37 mouse cellular contexts compared by ENCODE assay signal in the genomic region with DNA sequence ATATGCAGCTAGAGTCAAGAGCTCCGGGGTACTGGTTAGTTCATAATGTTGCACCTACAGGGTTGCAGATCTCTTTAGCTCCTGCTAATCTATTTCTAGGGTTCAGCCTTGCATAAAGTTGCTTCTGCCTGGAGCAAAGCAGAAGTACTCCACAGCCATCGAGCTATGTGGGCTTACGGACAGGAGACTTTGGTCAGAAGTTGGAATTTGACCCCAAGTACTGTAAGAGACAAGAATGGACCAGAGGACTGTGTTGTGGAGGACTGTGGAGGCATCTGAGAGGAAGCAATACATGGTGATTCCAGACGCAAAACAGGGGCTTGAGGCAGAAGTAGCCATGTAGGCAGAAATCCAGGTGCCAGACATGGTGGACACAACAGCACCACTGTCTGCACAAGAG. TPM values are rescaled to one million over a fixed set of nuclear protein-coding genes. Genes with fewer than 3 reads are reported as not detected.
"Had no signal": no experiment of that assay in that cellular context is flagged by ENCODE, and none has a peak within 500 bp of the region (broad histone marks: within the 10 kb centered on the region; RNA-seq: fewer than 3 reads in every experiment).

No protein-coding gene starts in this region.

- ATAC-seq: forebrain, embryonic 16.5 days; hindbrain, embryonic 16.5 days; inflammation-experienced regulatory T-cells, adult 6 months; intestine, embryonic 15.5 days; intestine, postnatal 0 days; liver, embryonic 12.5 days had no signal

- H3K36me3 ChIP-seq: heart, embryonic 13.5 days; heart, embryonic 15.5 days; hindbrain, embryonic 10.5 days; hindbrain, embryonic 12.5 days; intestine, embryonic 15.5 days; kidney, embryonic 15.5 days; limb, embryonic 10.5 days; limb, embryonic 12.5 days; liver, embryonic 12.5 days had no signal

- H3K4me3 ChIP-seq: gastrocnemius, adult 2 months; heart, adult 2 months; heart, embryonic 13.5 days; heart, embryonic 15.5 days; hindbrain, embryonic 10.5 days; hindbrain, embryonic 12.5 days; intestine, embryonic 15.5 days; kidney, embryonic 15.5 days; layer of hippocampus, adult 2 months; left cerebral cortex, adult 2 months; limb, embryonic 10.5 days; limb, embryonic 12.5 days; liver, embryonic 12.5 days had no signal

- H3K27ac ChIP-seq: gastrocnemius, adult 2 months; heart, adult 2 months; heart, embryonic 13.5 days; heart, embryonic 15.5 days; hindbrain, embryonic 10.5 days; hindbrain, embryonic 12.5 days; hindbrain, embryonic 14.5 days; intestine, embryonic 15.5 days; kidney, embryonic 15.5 days; layer of hippocampus, adult 2 months; left cerebral cortex, adult 2 months; limb, embryonic 10.5 days; limb, embryonic 12.5 days; liver, embryonic 12.5 days; liver, embryonic 14.5 days had no signal

- H3K4me2 ChIP-seq: heart, embryonic 11.5 days; heart, embryonic 13.5 days; heart, embryonic 15.5 days; hindbrain, embryonic 12.5 days; hindbrain, embryonic 14.5 days; intestine, embryonic 15.5 days; kidney, embryonic 15.5 days; limb, embryonic 12.5 days; liver, embryonic 12.5 days had no signal

- H3K4me1 ChIP-seq: hindbrain, embryonic 10.5 days; hindbrain, embryonic 12.5 days; intestine, embryonic 15.5 days; kidney, embryonic 15.5 days; limb, embryonic 10.5 days; limb, embryonic 12.5 days; liver, embryonic 12.5 days had no signal

- DNase-seq: gastrocnemius, adult 2 months; gastrocnemius, postnatal 10 days; gastrocnemius, postnatal 25 days; heart, adult 2 months; heart, postnatal 14 days; heart, postnatal 36 days; kidney, adult 18-20 months; kidney, postnatal 10 days; liver had no signal

- H3K27me3 ChIP-seq: heart, embryonic 13.5 days; heart, embryonic 15.5 days; hindbrain, embryonic 12.5 days; intestine, embryonic 15.5 days; kidney, embryonic 15.5 days; limb, embryonic 12.5 days; liver, embryonic 12.5 days had no signal

- H3K9me3 ChIP-seq: heart, embryonic 15.5 days; intestine, embryonic 15.5 days; kidney, embryonic 15.5 days; limb, embryonic 10.5 days; liver, embryonic 12.5 days had no signal

- H3K9ac ChIP-seq: heart, embryonic 13.5 days; heart, embryonic 15.5 days; hindbrain, embryonic 12.5 days; hindbrain, embryonic 14.5 days; intestine, embryonic 15.5 days; kidney, embryonic 15.5 days; limb, embryonic 12.5 days; liver, embryonic 12.5 days; liver, embryonic 14.5 days had no signal

RNA-seq across cellular contexts. Expression of a gene that starts 16.6 kb away (rescaled TPM):
- total RNA-seq: granulocyte monocyte progenitor cell, adult 5-6 weeks; layer of hippocampus, adult 2 months; left cerebral cortex, postnatal 14 days had no signal
- polyA plus RNA-seq: forebrain, embryonic 16.5 days; heart, embryonic 11.5 days; heart, embryonic 13.5 days; hindbrain, embryonic 10.5 days; hindbrain, embryonic 14.5 days; hindbrain, embryonic 16.5 days; limb, embryonic 12.5 days; liver, embryonic 12.5 days; liver, embryonic 14.5 days; liver, embryonic 16.5 days had no signal

RNA-seq across cellular contexts. Expression of a gene that starts 17.6 kb away (rescaled TPM):
- total RNA-seq: gastrocnemius, adult 2 months; gastrocnemius, postnatal 10 days; gastrocnemius, postnatal 25 days; gastrocnemius, postnatal 4 days; granulocyte monocyte progenitor cell, adult 5-6 weeks; heart, adult 2 months; heart, postnatal 14 days; heart, postnatal 36 days; layer of hippocampus, adult 2 months; layer of hippocampus, postnatal 10 days; layer of hippocampus, postnatal 25 days; left cerebral cortex, adult 2 months; left cerebral cortex, postnatal 14 days; left cerebral cortex, postnatal 36 days had no signal
- polyA plus RNA-seq: forebrain, embryonic 16.5 days; frontal cortex, adult 2 months; heart, adult 2 months; heart, embryonic 11.5 days; heart, embryonic 13.5 days; heart, embryonic 15.5 days; heart, postnatal 0 days; hindbrain, embryonic 10.5 days; hindbrain, embryonic 12.5 days; hindbrain, embryonic 14.5 days; hindbrain, embryonic 16.5 days; inflammation-experienced regulatory T-cells, adult 6 months; intestine, embryonic 15.5 days; intestine, postnatal 0 days; kidney, embryonic 15.5 days; limb, embryonic 10.5 days; limb, embryonic 12.5 days; limb, embryonic 14.5 days; liver, embryonic 12.5 days; liver, embryonic 14.5 days; liver, embryonic 16.5 days had no signal

RNA-seq across cellular contexts. Expression of a gene that starts 19.7 kb away (rescaled TPM):
- total RNA-seq: gastrocnemius, adult 2 months; gastrocnemius, postnatal 10 days; gastrocnemius, postnatal 25 days; gastrocnemius, postnatal 4 days; granulocyte monocyte progenitor cell, adult 5-6 weeks; heart, adult 2 months; heart, postnatal 14 days; heart, postnatal 36 days; layer of hippocampus, adult 2 months; layer of hippocampus, postnatal 10 days; layer of hippocampus, postnatal 25 days; left cerebral cortex, adult 2 months; left cerebral cortex, postnatal 14 days; left cerebral cortex, postnatal 36 days had no signal
- polyA plus RNA-seq: forebrain, embryonic 16.5 days; frontal cortex, adult 2 months; heart, embryonic 11.5 days; heart, embryonic 13.5 days; heart, embryonic 15.5 days; heart, postnatal 0 days; hindbrain, embryonic 10.5 days; hindbrain, embryonic 12.5 days; hindbrain, embryonic 14.5 days; hindbrain, embryonic 16.5 days; inflammation-experienced regulatory T-cells, adult 6 months; intestine, embryonic 15.5 days; intestine, postnatal 0 days; kidney, embryonic 15.5 days; limb, embryonic 10.5 days; limb, embryonic 12.5 days; limb, embryonic 14.5 days; liver, embryonic 12.5 days; liver, embryonic 14.5 days; liver, embryonic 16.5 days had no signal

RNA-seq across cellular contexts. Expression of a gene that starts 46.2 kb away (rescaled TPM):
- total RNA-seq: gastrocnemius, adult 2 months; gastrocnemius, postnatal 25 days; gastrocnemius, postnatal 4 days; heart, adult 2 months; heart, postnatal 36 days; layer of hippocampus, adult 2 months; layer of hippocampus, postnatal 10 days; layer of hippocampus, postnatal 25 days; left cerebral cortex, adult 2 months; left cerebral cortex, postnatal 14 days; left cerebral cortex, postnatal 36 days had no signal
- polyA plus RNA-seq: forebrain, embryonic 16.5 days; frontal cortex, adult 2 months; heart, adult 2 months; heart, embryonic 11.5 days; heart, embryonic 15.5 days; heart, postnatal 0 days; hindbrain, embryonic 10.5 days; hindbrain, embryonic 12.5 days; hindbrain, embryonic 14.5 days; hindbrain, embryonic 16.5 days; kidney, embryonic 15.5 days; limb, embryonic 10.5 days; limb, embryonic 12.5 days; liver, embryonic 12.5 days had no signal
